In genomic region chr6:98499721-98500120, GRCm38 (mm10) we compare ENCODE assay signal across 28 mouse cellular contexts.
"Had no signal": no experiment of that assay in that cellular context is flagged by ENCODE, and none has a peak within 500 bp of the region (broad histone marks: within the 10 kb centered on the region; RNA-seq: fewer than 3 reads in every experiment).

No protein-coding gene starts in this region.

- H3K4me1 ChIP-seq: heart, embryonic 13.5 days; heart, embryonic 15.5 days; hindbrain, embryonic 13.5 days; hindbrain, embryonic 15.5 days; kidney, embryonic 15.5 days; limb, embryonic 10.5 days; limb, embryonic 12.5 days; liver, embryonic 13.5 days; liver, embryonic 15.5 days had no signal

- H3K27ac ChIP-seq: gastrocnemius, adult 2 months; heart, adult 2 months; heart, embryonic 13.5 days; heart, embryonic 15.5 days; hindbrain, embryonic 13.5 days; hindbrain, embryonic 15.5 days; hindbrain, postnatal 0 days; kidney, embryonic 15.5 days; kidney, postnatal 0 days; limb, embryonic 10.5 days; limb, embryonic 12.5 days; liver, embryonic 13.5 days; liver, embryonic 15.5 days had no signal

- DNase-seq: gastrocnemius, adult 2 months; gastrocnemius, postnatal 10 days; gastrocnemius, postnatal 25 days; heart, adult 11 months; heart, adult 2 months; heart, postnatal 14 days; heart, postnatal 36 days; kidney, adult 11 months; kidney, adult 2 months; kidney, adult 9 months; kidney, postnatal 14 days; kidney, postnatal 36 days; layer of hippocampus, adult 9-11 months; layer of hippocampus, postnatal 36 days; liver; liver, embryonic 13.5 days had no signal

- H3K9ac ChIP-seq: heart, embryonic 13.5 days; heart, embryonic 15.5 days; hindbrain, embryonic 13.5 days; hindbrain, embryonic 15.5 days; kidney, embryonic 15.5 days; limb, embryonic 12.5 days; liver, embryonic 13.5 days; liver, embryonic 15.5 days had no signal

- H3K36me3 ChIP-seq: heart, embryonic 13.5 days; heart, embryonic 15.5 days; hindbrain, embryonic 13.5 days; hindbrain, embryonic 15.5 days; kidney, embryonic 15.5 days; limb, embryonic 10.5 days; limb, embryonic 12.5 days; liver, embryonic 13.5 days; liver, embryonic 15.5 days had no signal

- H3K4me2 ChIP-seq: heart, embryonic 11.5 days; heart, embryonic 13.5 days; heart, embryonic 15.5 days; hindbrain, embryonic 13.5 days; hindbrain, embryonic 15.5 days; kidney, embryonic 15.5 days; limb, embryonic 12.5 days; liver, embryonic 13.5 days; liver, embryonic 15.5 days had no signal

- ATAC-seq: hindbrain, postnatal 0 days; intestine, embryonic 16.5 days had no signal

- H3K9me3 ChIP-seq: heart, embryonic 13.5 days; heart, embryonic 15.5 days; hindbrain, embryonic 13.5 days; hindbrain, embryonic 15.5 days; kidney, embryonic 15.5 days; limb, embryonic 10.5 days; limb, embryonic 12.5 days; liver, embryonic 13.5 days; liver, embryonic 15.5 days had no signal

- H3K27me3 ChIP-seq: heart, embryonic 13.5 days; heart, embryonic 15.5 days; hindbrain, embryonic 13.5 days; hindbrain, embryonic 15.5 days; kidney, embryonic 15.5 days; limb, embryonic 12.5 days; liver, embryonic 13.5 days; liver, embryonic 15.5 days had no signal

- H3K4me3 ChIP-seq: gastrocnemius, adult 2 months; heart, adult 2 months; heart, embryonic 13.5 days; heart, embryonic 15.5 days; hindbrain, embryonic 13.5 days; hindbrain, embryonic 15.5 days; kidney, embryonic 15.5 days; limb, embryonic 10.5 days; limb, embryonic 12.5 days; liver, embryonic 13.5 days; liver, embryonic 15.5 days had no signal
